Mouse (Mus musculus): ENCODE measurements at regions not wholly inside any gene's neighbourhood (a gene's known extent, or its start where the extent isn't known, plus 50 kb on each side); places are given as distances from the start of the nearest gene placed in this dataset.

DNA sequence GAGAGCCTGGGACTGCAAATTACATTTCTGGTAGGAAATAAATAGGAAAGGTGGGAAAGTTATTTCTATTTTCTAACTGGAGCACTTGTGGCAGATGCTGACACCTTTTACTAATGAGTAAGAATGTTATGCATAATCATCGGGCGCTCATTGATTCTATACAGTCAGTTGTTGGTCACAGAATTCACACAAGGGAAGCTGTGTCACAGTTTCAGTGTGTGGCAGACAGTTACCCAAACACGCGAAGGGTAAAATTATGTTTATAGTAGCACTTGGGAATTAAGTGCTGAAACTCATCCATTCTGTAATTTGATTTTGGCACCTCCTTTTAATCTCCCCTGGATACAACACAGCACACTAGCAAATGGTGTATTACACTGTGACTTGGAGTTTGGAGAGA is 1376.8 kb downstream of the Sis start:
- Histone ChIP-seq H3K9me3 (no peaks in the 10 kb centered on the region), H3K27me3 (replicated peaks) (no peaks in the 10 kb centered on the region), H3K9ac (no peak overlapping the region), H3K27ac (no peak overlapping the region), H3K4me3 (replicated peaks) (no peak overlapping the region), H3K36me3 (no peaks in the 10 kb centered on the region), H3K4me2 (replicated peaks) (no peak overlapping the region), H3K4me1 (replicated peaks) (no peaks in the 10 kb centered on the region)
- no peak for ATAC-seq
- WGBS: 81% methylated on average over 4 of the region's 4 CpGs

DNA sequence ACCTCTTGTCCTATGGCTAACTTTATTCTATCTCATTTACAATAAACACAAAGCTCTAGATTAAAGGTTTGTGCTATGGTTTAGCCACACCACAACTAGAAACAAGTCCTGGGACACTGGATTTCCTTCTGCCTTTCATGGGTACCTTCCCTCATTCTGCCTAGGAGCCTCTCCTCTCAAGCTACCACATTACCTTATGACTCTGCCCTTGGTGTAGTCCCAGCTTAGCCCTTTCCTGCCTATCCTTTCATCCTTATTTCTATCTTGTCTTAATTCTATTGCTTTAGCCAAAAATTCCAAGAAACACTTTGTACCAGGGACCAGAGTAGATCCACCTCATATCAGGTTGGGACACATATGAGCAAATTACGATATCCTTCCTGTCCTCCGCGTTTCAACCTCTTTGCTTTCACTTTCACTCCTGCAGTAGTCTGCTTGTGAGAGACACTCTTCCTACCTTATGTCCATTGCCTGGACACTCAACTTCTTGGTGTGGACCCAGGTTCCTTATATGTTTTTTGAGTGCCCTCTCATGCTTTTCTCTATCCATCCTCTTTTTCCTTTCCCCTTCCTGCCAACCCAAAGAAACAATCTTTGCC is 1403.7 kb downstream of the Sis start:
- no peak for ATAC-seq
- 89% methylated on average over 3 of the region's 3 CpGs for WGBS
- H3K9me3 ChIP-seq: no peaks in the 10 kb centered on the region
- H3K4me3 ChIP-seq (replicated peaks): no peak overlapping the region
- H3K4me1 ChIP-seq (replicated peaks): no peaks in the 10 kb centered on the region
- H3K36me3 ChIP-seq: no peaks in the 10 kb centered on the region
- no peak overlapping the region for H3K4me2 ChIP-seq (replicated peaks)
- no peak overlapping the region for H3K27ac ChIP-seq
- H3K27me3 ChIP-seq (replicated peaks): no peaks in the 10 kb centered on the region
- no peak overlapping the region for H3K9ac ChIP-seq

DNA sequence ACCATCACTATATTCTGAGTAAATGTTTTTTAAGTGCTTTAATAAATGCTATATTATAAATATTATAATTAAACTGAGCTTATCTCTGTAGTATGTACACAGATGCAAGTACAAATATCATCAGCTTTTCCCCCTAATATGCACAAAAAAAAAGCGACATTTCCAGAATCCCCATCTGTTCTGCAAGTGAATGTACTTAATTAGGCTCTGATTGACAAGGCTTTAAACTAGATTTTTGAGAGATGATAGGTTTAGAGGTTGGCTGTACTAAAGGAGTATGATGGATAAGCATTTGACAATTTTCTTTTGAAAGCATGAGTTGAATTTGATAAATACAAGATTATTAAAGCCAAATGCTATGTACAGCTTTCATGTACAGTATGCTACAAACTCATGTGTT is 1404.8 kb downstream of the Sis start:
- ATAC-seq: no peak
- no peaks in the 10 kb centered on the region for H3K27me3 ChIP-seq (replicated peaks)
- WGBS: 80% methylated on average over 1 of the region's 1 CpGs
- no peak overlapping the region for H3K27ac ChIP-seq
- no peaks in the 10 kb centered on the region for H3K9me3 ChIP-seq
- H3K36me3 ChIP-seq: no peaks in the 10 kb centered on the region
- H3K9ac ChIP-seq: no peak overlapping the region
- H3K4me2 ChIP-seq (replicated peaks): no peak overlapping the region
- no peaks in the 10 kb centered on the region for H3K4me1 ChIP-seq (replicated peaks)
- H3K4me3 ChIP-seq (replicated peaks): no peak overlapping the region

DNA sequence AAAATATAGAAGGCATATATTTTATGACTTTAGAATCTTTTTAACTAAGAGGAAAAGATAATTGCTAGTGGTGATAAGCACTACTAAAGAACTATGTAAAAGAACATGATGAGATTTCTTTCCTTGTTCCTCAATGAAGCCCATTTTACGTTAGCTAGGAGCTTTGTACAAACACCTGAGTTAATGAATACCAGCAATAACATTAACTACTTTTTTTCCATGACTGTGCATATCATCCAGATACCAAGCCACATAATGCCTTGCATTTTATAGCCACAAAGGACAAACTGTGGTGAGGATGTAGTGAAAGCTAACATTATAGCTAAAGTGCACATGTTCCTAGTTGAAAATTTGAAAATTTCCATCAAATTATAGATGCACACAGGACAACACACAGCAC is 1421.8 kb downstream of the Sis start:
- no peaks in the 10 kb centered on the region for H3K36me3 ChIP-seq
- H3K9me3 ChIP-seq: no peaks in the 10 kb centered on the region
- no peaks in the 10 kb centered on the region for H3K27me3 ChIP-seq (replicated peaks)
- no peak overlapping the region for H3K27ac ChIP-seq
- H3K4me3 ChIP-seq (replicated peaks): no peak overlapping the region
- H3K4me2 ChIP-seq (replicated peaks): no peak overlapping the region
- H3K9ac ChIP-seq: no peak overlapping the region
- WGBS: 59% methylated on average over 1 of the region's 1 CpGs
- ATAC-seq: peak; percentile 61
- no peaks in the 10 kb centered on the region for H3K4me1 ChIP-seq (replicated peaks)

DNA sequence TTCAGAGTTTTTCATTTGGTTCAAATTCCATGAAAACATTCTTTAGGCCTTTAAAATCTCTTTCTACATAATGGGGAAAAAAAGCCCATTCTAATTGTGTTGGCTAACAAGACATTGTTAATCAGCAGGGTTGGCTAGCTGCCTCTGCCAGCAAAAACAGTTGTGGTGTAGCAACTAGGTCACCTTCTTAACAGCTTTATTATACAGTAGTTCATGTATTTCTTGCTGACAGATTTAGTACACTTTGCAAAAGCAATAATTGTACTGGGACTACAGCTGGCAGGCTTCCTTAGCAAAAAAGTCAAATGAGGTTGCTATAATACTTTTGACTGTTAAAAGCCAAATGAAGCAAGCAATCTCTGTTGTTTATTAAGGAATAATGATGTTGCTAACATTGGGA is 1454.8 kb downstream of the Sis start:
- no peaks in the 10 kb centered on the region for H3K36me3 ChIP-seq
- no peak overlapping the region for H3K4me3 ChIP-seq (replicated peaks)
- H3K27ac ChIP-seq: no peak overlapping the region
- no peaks in the 10 kb centered on the region for H3K4me1 ChIP-seq (replicated peaks)
- H3K9me3 ChIP-seq: no peaks in the 10 kb centered on the region
- no peak overlapping the region for H3K4me2 ChIP-seq (replicated peaks)
- no peak for ATAC-seq
- H3K9ac ChIP-seq: no peak overlapping the region
- H3K27me3 ChIP-seq (replicated peaks): no peaks in the 10 kb centered on the region

Data from intestine, embryonic 15.5 days (tissue).